Mouse (Mus musculus) central nervous system, embryonic 11.5 days (tissue): ENCODE measurements around the gene Dgka. TPM values are rescaled to one million over a fixed set of nuclear protein-coding genes. Genes with fewer than 3 reads are reported as not detected.

ENCODE experiments used
- polyA plus RNA-seq: library from polyadenylated mRNA; depleted of rRNA; stranded (reverse); fragments of >200 nt; gene quantifications from 2 replicates; pipeline ENCODE4 v1.2.3, GENCODE M21; 2012; rRNA removed

Dgka gene
- 6.9 and 8.4 TPM in 2 replicates for polyA plus RNA-seq

GRCm38 (mm10) chr10:128744680-128745601, at the start of gene Dgka:
Dgka (minus strand) TSS chr10:128744855.

GRCm38 (mm10) chr10:128790398-128791124, 45.9 kb upstream of the Dgka start, which contains the start of gene Mmp19:
Mmp19 (plus strand) TSS chr10:128790910.

DNA sequence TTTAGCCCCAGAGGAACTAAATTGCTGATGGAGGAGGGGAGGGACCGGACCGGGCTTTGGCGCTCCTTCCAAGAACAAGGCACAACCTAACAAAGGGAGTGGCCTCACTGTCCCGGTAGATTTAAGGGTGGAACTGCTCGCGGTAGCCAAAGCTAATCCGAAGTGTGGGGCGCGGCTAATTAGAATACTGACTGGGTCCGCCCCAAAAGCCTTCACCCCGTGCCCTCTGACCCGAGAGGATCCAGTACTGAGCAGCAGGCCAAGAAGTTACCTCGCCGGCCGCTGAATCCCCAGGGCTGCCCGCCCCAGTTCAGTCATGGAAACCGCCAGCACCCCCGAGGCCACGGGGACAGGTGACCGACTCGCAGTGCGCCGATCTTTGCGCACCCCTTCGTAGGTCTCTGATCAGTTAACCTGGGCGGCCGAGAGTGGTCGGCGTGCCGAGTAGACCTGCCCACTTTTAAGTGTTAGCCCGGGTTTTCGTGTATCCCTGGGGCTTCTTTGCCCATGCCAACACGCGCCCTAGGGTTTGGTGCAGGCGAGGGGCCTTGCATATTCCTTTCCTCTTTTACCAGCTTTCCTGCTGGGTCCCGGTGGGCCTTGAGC, 3.1 kb upstream of the Dgka start, which contains the start of gene Pym1:
Pym1 (plus strand) TSS at position 244 of the 606 bp plus-strand sequence.

DNA sequence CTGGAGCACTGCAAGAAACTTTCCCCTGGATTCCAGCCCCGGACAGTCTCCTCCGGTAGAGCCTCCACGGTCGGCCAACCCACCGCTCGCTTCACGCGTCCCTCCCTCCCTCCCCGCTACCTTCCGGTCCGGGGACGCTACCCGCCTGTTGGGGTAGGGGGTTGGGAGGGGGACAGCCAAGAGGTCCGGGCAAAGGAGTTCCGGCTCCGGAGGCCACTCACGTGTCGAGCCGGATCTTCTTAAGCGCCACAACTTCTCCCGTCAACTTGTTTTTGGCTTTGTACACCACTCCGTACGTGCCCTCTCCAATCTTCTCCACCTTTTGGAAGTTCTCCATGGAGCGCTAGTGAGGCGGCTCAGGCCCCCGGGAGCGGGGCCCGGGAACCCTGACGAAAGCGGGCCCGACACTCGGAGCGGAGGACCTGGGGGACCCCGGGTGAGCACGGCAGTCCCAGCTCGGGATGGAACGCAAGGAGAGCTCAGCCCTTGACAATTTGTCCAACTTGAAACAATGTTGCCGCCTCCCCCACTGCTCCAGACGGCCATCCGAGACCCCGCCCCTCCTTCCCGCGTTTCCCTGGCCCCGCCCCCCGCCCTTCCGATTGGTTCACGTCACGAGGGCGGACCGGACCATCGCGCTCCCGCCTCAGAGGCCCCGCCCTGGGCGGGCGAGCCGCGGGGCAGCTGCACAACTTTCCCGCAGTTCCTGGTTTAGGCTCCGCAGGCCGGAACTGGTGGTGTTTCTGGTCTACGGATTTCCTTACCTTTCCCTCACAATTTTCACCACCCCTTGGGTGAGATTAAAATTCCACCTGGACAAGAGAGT, 40.0 kb downstream of the Dgka start, which contains the start of gene Cdk2:
Cdk2 (minus strand) TSS at position 541 of the 826 bp plus-strand sequence.

GRCm38 (mm10) chr10:128703895-128704294, 40.8 kb downstream of the Dgka start, which contains the start of gene Pmel:
Pmel (plus strand) TSS chr10:128704195.

GRCm38 (mm10) chr10:128695992-128696807, 48.5 kb downstream of the Dgka start, which contains the start of gene Rab5b:
Rab5b (minus strand) TSS chr10:128696264.

GRCm38 (mm10) chr10:128673763-128674468, 70.7 kb downstream of the Dgka start, which contains the start of gene Suox:
Suox (minus strand) TSS chr10:128674073.

Other genes starting within 250 kb of the Dgka start
- gene Myl6b, start 246.2 kb downstream of the Dgka start, polyA plus RNA-seq = 15.8 and 16.8 TPM in 2 replicates
- gene Esyt1, start 219.0 kb downstream of the Dgka start, polyA plus RNA-seq = 24.4 and 26.4 TPM in 2 replicates
- gene Zc3h10, start 197.1 kb downstream of the Dgka start, polyA plus RNA-seq = 16.2 and 24.7 TPM in 2 replicates
- 4,092 and 4,723 TPM in 2 replicates for gene Rpl41, start 195.6 kb downstream of the Dgka start, polyA plus RNA-seq
- gene Pa2g4, start 178.9 kb downstream of the Dgka start, polyA plus RNA-seq = 195 and 212 TPM in 2 replicates
- gene Erbb3, start 155.2 kb downstream of the Dgka start, polyA plus RNA-seq = 1.2 and 9.9 TPM in 2 replicates
- gene Rps26, start 118.1 kb downstream of the Dgka start, polyA plus RNA-seq = 1,123 and 1,713 TPM in 2 replicates
- gene Ikzf4, start 98.9 kb downstream of the Dgka start, polyA plus RNA-seq = 6.5 and 8.1 TPM in 2 replicates
- 10.3 and 11.9 TPM in 2 replicates for gene Suox, start 70.8 kb downstream of the Dgka start, polyA plus RNA-seq
- 46.7 and 74.5 TPM in 2 replicates for gene Rab5b, start 48.6 kb downstream of the Dgka start, polyA plus RNA-seq
- 2.6 TPM in 2 replicates for gene Pmel, start 40.7 kb downstream of the Dgka start, polyA plus RNA-seq
- 66.7 and 98.8 TPM in 2 replicates for gene Cdk2, start 39.8 kb downstream of the Dgka start, polyA plus RNA-seq
- gene Pym1, start 3.0 kb upstream of the Dgka start, polyA plus RNA-seq = 67.9 and 89.4 TPM in 2 replicates
- gene Mmp19, start 46.1 kb upstream of the Dgka start, polyA plus RNA-seq = 0.63 and 0.98 TPM in 2 replicates
- 31.5 and 33.5 TPM in 2 replicates for gene Dnajc14, start 59.2 kb upstream of the Dgka start, polyA plus RNA-seq
- 20.1 and 26.3 TPM in 2 replicates for gene Tmem198b, start 59.5 kb upstream of the Dgka start, polyA plus RNA-seq
- 179 and 285 TPM in 2 replicates for gene Sarnp, start 72.5 kb upstream of the Dgka start, polyA plus RNA-seq
- gene Ormdl2, start 76.8 kb upstream of the Dgka start, polyA plus RNA-seq = 28.3 and 45.2 TPM in 2 replicates
- 17.2 and 21.7 TPM in 2 replicates for gene Gdf11, start 146.9 kb upstream of the Dgka start, polyA plus RNA-seq
- 82.1 and 143 TPM in 2 replicates for gene Cd63, start 156.1 kb upstream of the Dgka start, polyA plus RNA-seq
- gene Rdh5, start 178.0 kb upstream of the Dgka start, polyA plus RNA-seq = 14.8 and 16.9 TPM in 2 replicates
- gene Bloc1s1, start 179.2 kb upstream of the Dgka start, polyA plus RNA-seq = 223 and 301 TPM in 2 replicates
- 3.0 and 4.4 TPM in 2 replicates for gene Itga7, start 189.0 kb upstream of the Dgka start, polyA plus RNA-seq
- 0.04 TPM in 1 of 2 replicates, not detected in the other for gene Mettl7b, start 216.1 kb upstream of the Dgka start, polyA plus RNA-seq
- gene Olfr9, start 244.6 kb upstream of the Dgka start, polyA plus RNA-seq = not detected in 2 replicates